Mouse (Mus musculus) 3T3-L1 (cell line): ENCODE results near the gene Vmn1r49.
A peak's percentile ranks its signal among the peaks of the same experiment; 100 is the strongest.
"Not testable (repeated sequence)": the region's sequence is repeated elsewhere in the genome, so short reads cannot be mapped to it uniquely, and the experiment has no call there.

ENCODE experiments used
- DNase-seq: peaks from one replicate; pipeline ENCODE4 v3.0.0-alpha.2; 2015; ENCODE audit warnings: low read depth, low spot score

Vmn1r49 gene

DNA sequence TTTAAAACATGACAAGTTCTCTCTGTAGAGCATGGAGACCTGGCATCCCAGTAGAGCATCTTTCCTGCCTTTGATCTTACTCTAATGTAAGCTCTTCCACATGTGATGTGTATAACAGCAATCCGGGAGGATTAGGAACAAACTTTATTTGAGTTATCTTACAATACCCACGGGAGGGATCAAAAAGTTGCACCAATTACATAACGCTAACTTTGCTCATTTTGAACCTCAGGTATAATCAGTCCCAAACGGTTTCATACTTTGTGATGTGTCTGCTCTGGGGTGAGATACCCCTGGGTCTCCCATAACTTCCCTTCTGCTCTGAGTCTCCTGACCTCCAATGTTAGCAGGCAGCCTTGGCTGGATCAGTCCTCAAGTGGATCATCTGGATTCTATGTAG, at the start of gene Vmn1r49:
Vmn1r49 (minus strand) TSS at position 101 of the 400 bp plus-strand sequence.
- DNase-seq: no peak

DNA sequence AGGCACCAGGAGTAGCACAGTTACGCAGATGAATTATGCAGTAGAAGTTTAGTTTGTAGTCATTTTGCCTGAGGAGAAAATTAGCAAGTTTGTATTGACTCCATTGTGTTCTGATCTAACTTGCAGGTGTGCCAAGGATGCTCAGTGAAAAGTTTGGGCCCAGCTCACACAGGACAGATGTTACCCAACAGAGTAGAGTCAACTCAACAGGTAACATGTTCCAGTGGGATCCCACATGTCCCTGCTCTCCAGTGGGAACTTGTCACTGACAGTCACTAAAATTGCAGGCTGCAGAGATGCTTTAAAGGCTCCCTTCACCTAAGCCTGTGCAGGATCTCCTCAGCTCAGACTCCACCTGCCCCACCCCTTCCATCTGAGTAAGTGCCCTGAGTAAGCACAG, 44.0 kb upstream of the Vmn1r49 start, which contains the start of gene Vmn1r51:
Vmn1r51 (plus strand) TSS at position 301 of the 400 bp plus-strand sequence.
- not testable (repeated sequence) for DNase-seq

DNA sequence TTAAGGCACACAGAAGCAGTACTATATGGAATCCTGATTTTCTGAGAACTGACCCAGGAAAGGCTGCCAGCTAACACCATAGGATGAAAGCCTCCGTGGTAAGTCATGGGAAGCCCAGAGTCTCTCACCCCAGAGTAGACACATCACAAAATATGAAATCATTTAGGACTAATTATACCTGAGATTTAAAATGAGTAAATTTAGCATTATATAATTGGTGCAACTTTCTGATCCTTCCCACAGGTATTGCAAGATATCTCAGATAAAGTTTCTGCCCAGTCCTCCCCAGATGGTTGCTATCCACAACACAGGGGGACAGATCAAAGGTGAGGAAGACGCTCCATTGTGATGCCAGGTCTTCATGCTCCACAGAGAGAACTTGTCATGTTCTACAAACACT, 22.8 kb upstream of the Vmn1r49 start, which contains the start of gene Vmn1r50:
Vmn1r50 (plus strand) TSS at position 301 of the 400 bp plus-strand sequence.
- DNase-seq: no peak

DNA sequence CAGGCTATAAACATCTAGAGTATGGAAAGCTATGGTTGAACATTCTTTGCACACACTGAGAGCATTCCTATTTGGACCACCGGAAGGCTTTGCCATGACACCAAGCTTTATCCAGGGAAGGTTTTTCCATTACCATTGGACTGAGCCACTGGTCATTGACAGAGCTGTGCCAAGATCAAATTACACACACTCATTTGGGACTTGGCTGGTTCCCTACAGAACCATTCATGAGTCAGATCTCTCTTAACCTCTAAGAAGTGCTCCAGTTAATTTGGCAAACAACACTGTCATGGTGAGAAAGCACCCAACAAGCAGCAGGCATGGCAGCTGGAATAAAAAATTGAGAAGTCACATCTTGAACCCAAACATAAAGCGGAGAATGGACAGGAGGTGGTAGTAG, 22.3 kb upstream of the Vmn1r49 start:
- DNase-seq: peak; percentile 73

DNA sequence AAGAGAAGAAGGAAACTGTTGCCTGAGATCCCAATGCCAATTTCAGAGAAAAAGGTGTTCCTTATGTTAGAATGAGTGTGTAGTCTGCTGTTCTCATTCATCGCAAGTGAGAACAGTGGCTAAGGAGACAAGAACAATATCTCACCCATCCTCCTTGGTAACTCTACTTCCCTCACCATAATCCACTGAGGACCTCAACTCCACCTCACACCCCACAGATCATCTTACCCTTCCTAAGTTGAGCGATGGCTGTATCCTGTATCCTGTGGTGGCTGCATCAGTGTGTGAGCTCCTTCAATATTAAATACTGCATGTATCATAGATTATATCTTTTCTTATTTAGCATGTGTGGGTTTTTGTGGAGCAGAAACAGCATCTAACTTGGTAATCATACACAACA, 41.6 kb downstream of the Vmn1r49 start, which contains the start of gene Vmn1r48:
Vmn1r48 (minus strand) TSS at position 101 of the 400 bp plus-strand sequence.
- DNase-seq: not testable (repeated sequence)
